Mouse (Mus musculus): ENCODE results near the gene Gm20481.
"Not testable (repeated sequence)": the region's sequence is repeated elsewhere in the genome, so short reads cannot be mapped to it uniquely, and the experiment has no call there.

Gene Gm20481

GRCm38 (mm10) chr17:34975581-34976492 lies 6.1 kb downstream of the Gm20481 start:
- DNase-seq, result no peak

DNA sequence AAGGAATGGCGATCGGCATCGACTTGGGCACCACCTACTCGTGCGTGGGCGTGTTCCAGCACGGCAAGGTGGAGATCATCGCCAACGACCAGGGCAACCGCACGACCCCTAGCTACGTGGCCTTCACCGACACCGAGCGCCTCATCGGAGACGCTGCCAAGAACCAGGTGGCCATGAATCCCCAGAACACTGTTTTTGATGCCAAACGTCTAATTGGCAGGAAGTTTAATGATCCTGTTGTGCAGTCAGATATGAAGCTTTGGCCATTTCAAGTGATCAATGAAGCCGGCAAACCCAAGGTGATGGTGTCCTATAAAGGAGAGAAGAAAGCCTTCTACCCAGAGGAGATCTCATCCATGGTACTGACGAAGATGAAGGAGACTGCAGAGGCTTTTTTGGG lies 7.3 kb downstream of the Gm20481 start:
- DNase-seq, result no peak

DNA sequence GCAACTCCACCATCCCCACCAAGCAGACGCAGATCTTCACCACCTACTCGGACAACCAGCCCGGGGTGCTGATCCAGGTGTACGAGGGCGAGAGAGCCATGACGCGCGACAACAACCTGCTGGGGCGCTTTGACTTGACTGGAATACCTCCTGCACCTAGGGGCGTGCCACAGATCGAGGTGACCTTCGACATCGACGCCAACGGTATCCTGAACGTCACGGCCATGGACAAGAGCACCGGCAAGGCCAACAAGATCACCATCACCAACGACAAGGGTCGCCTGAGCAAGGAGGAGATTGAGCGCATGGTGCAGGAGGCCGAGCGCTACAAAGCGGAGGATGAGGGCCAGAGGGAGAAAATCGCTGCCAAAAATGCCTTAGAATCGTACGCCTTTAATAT lies 8.5 kb downstream of the Gm20481 start:
- DNase-seq, result no peak

- no peak for DNase-seq
These were observed 9.9 kb downstream of the Gm20481 start for GRCm38 (mm10) chr17:34979631-34980030.

DNA sequence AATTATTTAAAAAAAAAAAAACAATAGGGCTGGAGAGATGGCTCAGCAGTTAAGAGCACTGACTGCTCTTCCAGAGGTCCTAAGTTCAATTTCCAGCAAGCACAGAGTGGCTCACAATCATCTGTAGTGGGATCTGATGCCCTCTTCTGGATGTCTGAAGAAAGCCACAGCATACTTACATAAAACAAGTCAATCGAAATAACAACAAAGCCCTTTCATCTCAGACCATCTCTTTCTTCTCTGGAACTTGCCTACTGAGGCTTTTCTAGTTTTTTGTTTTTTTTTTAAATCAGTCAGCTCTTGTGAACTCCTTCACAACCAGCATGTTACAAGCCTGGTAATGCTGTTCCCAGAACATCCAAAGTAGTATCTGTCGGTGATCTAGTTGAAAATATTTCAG lies 10.9 kb downstream of the Gm20481 start:
- no peak for DNase-seq

DNA sequence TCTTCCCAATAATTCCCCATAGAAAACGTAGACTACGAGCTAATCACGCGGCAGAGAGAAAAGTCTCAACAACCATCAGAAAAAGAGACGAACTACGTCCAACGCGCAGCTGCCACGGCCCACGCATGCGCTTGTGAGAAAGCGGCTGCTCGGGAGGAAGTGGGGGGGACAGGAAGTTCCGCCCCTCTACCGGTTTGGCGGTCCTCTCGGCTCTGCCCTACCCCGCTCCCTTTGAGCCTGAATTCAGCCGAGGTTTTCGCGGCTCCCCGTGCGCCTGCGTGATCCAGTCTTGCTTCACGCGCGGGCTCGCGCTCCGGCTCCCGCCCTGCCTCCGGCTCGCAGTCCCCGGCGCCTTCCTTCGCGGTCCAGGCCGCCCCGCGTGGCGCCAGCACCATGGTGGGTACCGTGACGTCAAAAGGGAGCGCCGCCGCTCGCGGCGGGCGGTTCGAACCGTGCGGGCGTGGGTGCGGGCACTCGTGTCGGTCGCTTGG lies 12.0 kb downstream of the Gm20481 start, which contains the start of gene Lsm2:
TSS of gene Lsm2 (plus strand) at position 173 of the 491 bp plus-strand sequence.
- DNase-seq, result peak; percentile 96

- DNase-seq, result no peak
These were observed 12.6 kb downstream of the Gm20481 start for GRCm38 (mm10) chr17:34982328-34982727.

DNA sequence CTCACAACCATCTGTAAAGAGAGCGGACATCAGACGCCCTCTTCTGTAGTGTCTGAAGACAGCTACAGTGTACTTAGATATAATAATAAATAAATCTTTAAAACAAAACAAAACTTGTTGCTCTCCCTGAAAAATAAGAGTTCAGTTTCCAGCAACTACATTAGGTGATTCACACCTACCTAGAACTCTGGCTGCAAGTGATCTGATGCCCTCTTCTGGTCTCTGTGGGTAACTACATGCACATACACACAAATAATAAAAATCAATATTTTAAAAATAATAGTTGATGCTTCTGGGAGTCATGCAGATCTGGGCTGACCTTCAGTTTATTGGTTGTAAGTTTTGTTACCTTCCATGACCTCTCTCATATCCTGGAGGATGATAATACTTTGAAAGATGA lies 14.5 kb downstream of the Gm20481 start:
- no peak for DNase-seq

GRCm38 (mm10) chr17:34994751-34995150 lies 25.0 kb downstream of the Gm20481 start:
- DNase-seq, result no peak

GRCm38 (mm10) chr17:34995192-34995591 lies 25.5 kb downstream of the Gm20481 start:
- not testable (repeated sequence) for DNase-seq

DNA sequence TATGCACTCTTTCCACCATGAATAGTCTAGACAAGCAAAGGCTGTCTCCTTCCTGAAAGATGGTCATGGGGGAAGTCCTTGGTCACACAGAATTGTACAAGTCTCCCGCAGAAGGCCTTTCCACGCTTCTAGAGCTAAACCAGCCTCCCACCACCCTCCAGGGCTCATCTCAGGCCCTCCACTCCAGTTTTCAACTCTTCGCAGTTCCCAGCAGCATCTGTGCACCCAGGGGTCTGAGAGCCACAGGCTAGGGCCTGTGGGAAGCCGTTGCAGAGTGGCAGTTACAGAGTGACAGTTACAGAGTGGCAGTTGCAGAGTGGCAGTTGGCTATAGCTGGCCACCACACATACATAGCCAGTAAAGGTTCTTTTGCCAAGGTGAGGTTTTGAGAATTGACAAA lies 26.2 kb downstream of the Gm20481 start:
- not testable (repeated sequence) for DNase-seq

- no peak for DNase-seq
These were observed 26.9 kb downstream of the Gm20481 start for GRCm38 (mm10) chr17:34996411-34997141.

DNA sequence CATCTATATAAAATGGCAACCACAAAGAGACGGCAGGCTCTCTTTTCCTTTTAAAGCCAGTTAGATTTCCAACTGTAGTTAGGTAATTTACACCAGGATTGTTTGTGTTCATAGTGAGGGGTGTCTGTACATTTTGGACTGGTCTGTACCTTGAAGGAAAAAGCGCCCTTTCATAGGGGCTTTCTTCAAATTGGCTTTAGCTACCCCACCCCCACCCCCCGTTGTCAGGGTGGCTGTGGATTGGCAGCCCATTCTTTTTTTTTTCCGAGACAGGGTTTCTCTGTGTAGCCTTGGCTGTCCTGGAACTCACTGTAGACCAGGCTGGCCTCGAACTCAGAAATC lies 27.4 kb downstream of the Gm20481 start:
- DNase-seq, result no peak

DNA sequence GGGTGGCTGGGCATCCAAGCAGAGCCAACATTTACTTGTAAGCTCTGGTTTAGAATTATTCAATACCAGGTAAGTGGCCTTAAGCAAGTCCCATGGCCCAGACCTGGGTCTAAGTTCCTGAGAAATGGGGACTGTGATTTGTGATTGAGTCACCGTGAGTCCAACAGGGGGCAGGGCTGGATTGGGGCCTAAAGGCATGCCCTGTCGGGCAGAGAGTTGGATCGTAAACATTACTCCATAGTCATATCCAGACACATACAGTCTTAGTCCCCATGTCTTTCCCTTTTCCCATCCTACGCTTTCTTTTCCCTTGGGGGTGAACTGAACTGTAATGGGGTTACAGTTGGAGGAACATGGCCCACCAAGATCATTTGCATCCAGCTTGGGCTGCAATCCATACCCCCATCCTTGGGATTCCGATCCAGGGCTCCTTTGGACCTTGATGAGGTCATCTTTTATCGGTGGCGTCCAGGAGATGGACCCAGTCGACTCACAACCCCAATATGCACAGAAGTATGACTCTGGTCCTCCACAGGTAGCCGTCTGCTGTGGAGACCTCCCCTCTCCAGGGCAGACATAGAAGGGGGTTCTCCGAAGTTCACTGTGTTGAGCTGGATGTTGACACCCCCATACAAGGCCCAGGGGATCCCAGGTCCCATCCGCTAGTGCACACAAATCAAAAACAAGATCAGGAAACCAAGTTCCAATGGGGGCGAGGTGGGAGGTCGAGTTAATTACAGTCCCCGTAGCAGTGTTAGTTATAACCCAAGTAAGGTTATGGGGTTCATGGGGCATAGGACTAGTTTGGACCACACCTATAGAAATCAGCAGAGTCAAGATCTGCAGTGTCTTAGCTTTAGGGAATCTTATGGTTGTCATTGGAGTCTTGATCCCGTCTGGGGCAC lies 29.1 kb downstream of the Gm20481 start:
- DNase-seq, result no peak

DNA sequence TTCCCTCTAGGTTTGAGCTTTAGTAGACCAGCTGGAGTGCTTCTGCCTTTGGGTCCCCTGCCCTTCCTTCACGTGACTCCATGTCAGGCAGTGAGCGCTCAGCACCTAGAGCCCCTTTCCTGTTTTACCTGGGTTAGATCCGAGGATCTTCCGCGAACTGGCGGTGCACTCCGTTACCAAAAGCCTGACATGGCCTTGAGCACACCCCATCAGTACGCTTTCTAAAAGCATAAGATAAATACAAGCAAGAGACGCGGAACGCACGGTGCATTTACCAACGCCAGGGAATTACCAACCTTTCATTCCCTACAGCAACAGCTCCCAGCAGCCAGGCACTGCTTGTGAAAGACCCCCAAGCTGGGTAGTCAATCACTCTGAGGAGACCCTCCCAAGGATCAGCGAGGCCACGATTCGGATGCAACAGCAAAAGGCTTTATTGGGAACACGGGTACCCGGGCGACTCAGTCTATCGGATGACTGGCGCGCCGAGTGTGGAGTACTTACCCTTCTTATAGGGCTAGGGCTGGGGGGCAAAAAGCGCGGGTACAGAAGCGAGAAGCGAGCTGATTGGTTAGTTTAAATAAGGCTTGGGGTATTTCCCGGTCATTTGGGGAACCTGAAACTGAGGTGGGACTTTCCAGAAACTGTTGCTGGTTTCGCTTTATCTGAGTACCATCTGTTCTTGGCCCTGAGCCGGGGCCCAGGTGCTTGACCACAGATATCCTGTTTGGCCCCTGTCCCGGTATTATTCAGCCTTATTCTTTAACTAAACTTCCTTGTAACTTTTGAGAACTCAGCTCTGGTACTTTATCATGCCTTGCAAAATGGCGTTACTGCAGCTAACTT lies 30.4 kb downstream of the Gm20481 start:
- not testable (repeated sequence) for DNase-seq

GRCm38 (mm10) chr17:35000717-35001451 lies 31.2 kb downstream of the Gm20481 start, which contains the start of gene Vars:
Gene Vars, plus strand, starts transcription at chr17:35000987.
- DNase-seq, result peak; percentile 88

GRCm38 (mm10) chr17:35001452-35002152 lies 31.9 kb downstream of the Gm20481 start:
- no peak for DNase-seq

DNA sequence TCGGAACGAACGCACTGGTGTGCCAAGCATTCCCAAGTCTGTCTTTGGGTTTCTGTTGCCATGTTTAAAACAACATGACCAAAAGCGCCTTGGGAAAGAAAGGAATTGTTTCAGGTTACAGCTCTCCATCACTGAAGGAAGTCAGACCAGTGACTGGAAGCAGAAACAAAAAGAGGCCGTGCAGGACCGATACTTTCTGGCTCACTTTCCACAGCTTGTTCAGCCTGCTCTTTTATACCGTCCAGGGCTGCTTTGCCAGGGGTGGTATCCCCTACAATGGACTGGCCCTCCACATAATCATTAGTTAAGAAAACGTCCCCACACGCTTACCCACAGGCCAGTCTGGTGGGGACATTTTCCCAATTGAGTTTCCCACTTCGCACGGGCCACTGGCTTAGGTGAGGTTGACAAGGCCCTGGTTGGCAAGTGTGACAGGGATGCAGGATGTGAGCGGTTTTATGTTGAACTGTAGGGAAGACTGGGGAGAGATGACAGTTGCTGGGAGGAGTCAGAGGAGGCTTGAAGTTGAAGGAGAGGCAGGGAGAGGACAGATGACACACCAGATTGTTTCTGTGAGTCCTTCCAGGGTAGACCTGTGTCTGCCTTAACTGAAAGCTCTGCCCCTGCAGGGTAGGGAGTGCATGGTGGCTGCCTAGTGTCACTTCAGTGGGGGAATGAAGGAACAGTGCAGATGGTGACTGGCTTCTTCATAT lies 32.6 kb downstream of the Gm20481 start:
- no peak for DNase-seq

- DNase-seq, result no peak
These were observed 33.5 kb downstream of the Gm20481 start for GRCm38 (mm10) chr17:35003022-35003838.

Measured in right cerebral cortex, postnatal 25 days (tissue).